Mouse (Mus musculus): ENCODE results near the gene Wnt6. TPM values are rescaled to one million over a fixed set of nuclear protein-coding genes. Genes with fewer than 3 reads are reported as not detected.
A peak's percentile ranks its signal among the peaks of the same experiment; 100 is the strongest.

The Wnt6 gene
- polyA plus RNA-seq (2012; rRNA removed) = 1.2 and 2.2 TPM in 2 replicates

DNA sequence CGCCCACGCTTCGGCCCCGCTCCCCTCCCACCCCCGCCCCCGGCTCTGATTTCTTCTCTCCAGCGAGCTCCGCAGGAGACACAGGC is at the start of gene Wnt6:
Wnt6 (plus strand) TSS at position 48 of the 86 bp plus-strand sequence.
- H3K27ac ChIP-seq (ENCODE audit: insufficient read depth, low read length) = no peak within 1 kb of the TSS
- H3K4me3 ChIP-seq (ENCODE audit: insufficient read depth, low read length) = peak within 1 kb of the TSS; percentile 30; the same call in 1 of the 2 replicates
- H3K4me1 ChIP-seq (ENCODE audit: control insufficient read depth, insufficient read depth, low read length) = 0 out of 2 replicates have a peak, but pooled peaks cover 2% of the 10 kb centered on the region
- TF ChIP-seq CTCF (IDR thresholded peaks at IDR 0.05; ENCODE audit: extremely low read depth, insufficient read depth, low read length) (no peak), POLR2A (IDR thresholded peaks at IDR 0.05; ENCODE audit: extremely low read depth, insufficient read depth, low read length) (no peak)

DNA sequence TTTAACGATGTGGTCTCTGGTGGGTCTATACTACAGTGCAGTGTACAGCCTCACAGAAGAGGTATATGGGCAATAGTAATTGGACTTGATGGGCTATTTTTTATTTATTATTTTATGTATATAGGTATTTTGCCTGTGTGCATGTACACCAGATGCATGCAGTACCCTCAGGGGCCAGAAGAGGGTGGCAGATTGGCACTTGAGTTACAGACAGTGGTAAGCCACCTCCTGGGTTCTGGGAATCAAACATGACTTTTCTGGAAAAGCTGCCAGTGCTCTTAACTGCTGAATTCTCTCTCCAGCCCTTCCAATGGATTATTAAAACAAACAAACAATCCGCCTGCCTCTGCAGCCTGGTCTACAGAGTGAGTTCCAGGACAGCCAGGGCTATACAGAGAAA is 47.9 kb upstream of the Wnt6 start:
- Histone ChIP-seq H3K4me3 (ENCODE audit: insufficient read depth, low read length) (no peak overlapping the region), H3K27ac (ENCODE audit: insufficient read depth, low read length) (no peak overlapping the region), H3K4me1 (ENCODE audit: control insufficient read depth, insufficient read depth, low read length) (no peaks in the 10 kb centered on the region)
- no peak for TF ChIP-seq POLR2A (IDR thresholded peaks at IDR 0.05; ENCODE audit: extremely low read depth, insufficient read depth, low read length)
- TF ChIP-seq CTCF (IDR thresholded peaks at IDR 0.05; ENCODE audit: extremely low read depth, insufficient read depth, low read length) = no peak

DNA sequence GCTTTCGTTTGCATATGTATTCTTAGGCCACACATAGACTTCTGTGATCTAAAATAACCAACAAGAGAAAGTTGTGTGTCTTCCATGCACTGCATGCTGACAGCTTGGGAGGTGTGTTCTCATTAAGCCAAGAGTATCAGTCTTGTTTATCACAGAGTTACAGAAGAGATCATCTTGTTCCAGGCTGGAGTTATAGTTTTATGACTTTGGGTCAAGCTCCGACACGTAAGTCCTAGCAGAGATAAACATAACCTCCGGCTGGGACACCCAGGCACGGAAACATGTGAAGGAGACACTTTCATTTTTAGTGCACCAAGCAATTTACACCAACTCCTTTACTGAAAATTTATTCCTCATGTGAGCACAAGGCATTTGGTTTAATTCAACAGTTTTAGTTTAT is 45.6 kb upstream of the Wnt6 start:
- no peak for TF ChIP-seq CTCF (IDR thresholded peaks at IDR 0.05; ENCODE audit: extremely low read depth, insufficient read depth, low read length)

DNA sequence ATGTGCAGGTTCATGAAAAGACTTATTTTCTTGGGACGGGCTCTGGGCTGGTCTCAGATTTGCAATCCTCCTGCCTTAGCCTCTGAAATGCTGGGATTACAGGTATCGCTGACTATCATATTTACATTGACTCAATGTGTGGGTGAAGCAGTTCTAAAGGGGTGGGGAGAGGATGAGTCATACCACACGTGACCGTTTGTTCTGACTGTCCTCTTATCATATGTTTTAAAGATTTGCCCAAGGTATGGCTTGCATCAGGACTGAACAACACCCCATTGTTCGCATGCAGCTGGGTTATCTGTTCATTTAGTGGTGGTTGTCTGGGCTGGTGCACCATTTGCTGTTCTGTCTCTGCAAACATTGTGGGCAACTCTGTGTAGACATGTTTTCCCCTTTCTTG is 45.0 kb upstream of the Wnt6 start:
- H3K4me3 ChIP-seq (ENCODE audit: insufficient read depth, low read length) = no peak overlapping the region
- no peak overlapping the region for H3K27ac ChIP-seq (ENCODE audit: insufficient read depth, low read length)
- H3K4me1 ChIP-seq (ENCODE audit: control insufficient read depth, insufficient read depth, low read length) = no peaks in the 10 kb centered on the region
- TF ChIP-seq CTCF (IDR thresholded peaks at IDR 0.05; ENCODE audit: extremely low read depth, insufficient read depth, low read length) = no peak
- TF ChIP-seq POLR2A (IDR thresholded peaks at IDR 0.05; ENCODE audit: extremely low read depth, insufficient read depth, low read length) = no peak

More for the DNA sequence above, 45.6 kb upstream of the Wnt6 start:
- H3K4me1 ChIP-seq (ENCODE audit: control insufficient read depth, insufficient read depth, low read length) = no peaks in the 10 kb centered on the region
- H3K27ac ChIP-seq (ENCODE audit: insufficient read depth, low read length) = no peak overlapping the region
- no peak overlapping the region for H3K4me3 ChIP-seq (ENCODE audit: insufficient read depth, low read length)

DNA sequence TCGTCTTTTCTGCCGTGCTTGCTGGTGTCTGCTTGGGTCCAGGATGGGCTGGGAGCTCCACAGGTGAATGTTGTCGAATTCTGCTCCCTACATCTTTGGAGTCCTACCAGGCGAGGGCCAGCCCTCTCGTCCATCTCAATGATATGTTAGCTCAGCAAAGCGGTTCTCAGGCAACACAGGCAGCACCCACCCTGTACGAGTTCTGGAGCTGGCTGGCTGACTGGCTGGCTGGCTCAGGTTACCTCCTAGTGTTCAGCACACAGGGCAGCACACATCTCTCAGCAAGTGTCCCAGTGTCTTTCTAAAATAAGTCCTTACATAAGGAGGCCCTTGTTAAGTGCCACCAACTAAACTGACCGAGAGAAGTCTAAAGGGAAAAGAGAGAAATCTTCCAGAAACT is 43.2 kb upstream of the Wnt6 start:
- no peaks in the 10 kb centered on the region for H3K4me1 ChIP-seq (ENCODE audit: control insufficient read depth, insufficient read depth, low read length)
- H3K27ac ChIP-seq (ENCODE audit: insufficient read depth, low read length) = no peak overlapping the region
- H3K4me3 ChIP-seq (ENCODE audit: insufficient read depth, low read length) = no peak overlapping the region
- no peak for TF ChIP-seq CTCF (IDR thresholded peaks at IDR 0.05; ENCODE audit: extremely low read depth, insufficient read depth, low read length)
- no peak for TF ChIP-seq POLR2A (IDR thresholded peaks at IDR 0.05; ENCODE audit: extremely low read depth, insufficient read depth, low read length)

DNA sequence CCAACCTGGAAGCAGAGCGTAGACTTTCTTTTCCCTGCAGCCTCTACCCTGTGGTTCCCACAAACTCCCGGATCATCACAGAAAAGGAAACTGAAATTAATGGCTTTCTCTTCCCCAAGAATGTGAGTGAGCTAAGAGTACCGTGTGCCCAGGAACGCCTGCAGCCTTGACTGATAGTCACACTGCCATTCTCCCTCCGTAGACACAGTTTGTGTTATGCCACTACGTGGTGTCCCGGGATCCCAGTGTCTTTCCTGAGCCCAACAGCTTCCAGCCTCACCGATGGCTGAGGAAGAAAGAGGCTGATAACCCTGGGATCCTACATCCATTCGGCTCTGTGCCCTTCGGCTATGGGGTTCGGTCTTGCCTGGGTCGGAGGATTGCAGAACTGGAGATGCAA is 34.7 kb upstream of the Wnt6 start:
- no peak overlapping the region for H3K4me3 ChIP-seq (ENCODE audit: insufficient read depth, low read length)
- TF ChIP-seq POLR2A (IDR thresholded peaks at IDR 0.05; ENCODE audit: extremely low read depth, insufficient read depth, low read length) (no peak), CTCF (IDR thresholded peaks at IDR 0.05; ENCODE audit: extremely low read depth, insufficient read depth, low read length) (no peak)
- H3K4me1 ChIP-seq (ENCODE audit: control insufficient read depth, insufficient read depth, low read length) = no peaks in the 10 kb centered on the region
- no peak overlapping the region for H3K27ac ChIP-seq (ENCODE audit: insufficient read depth, low read length)

DNA sequence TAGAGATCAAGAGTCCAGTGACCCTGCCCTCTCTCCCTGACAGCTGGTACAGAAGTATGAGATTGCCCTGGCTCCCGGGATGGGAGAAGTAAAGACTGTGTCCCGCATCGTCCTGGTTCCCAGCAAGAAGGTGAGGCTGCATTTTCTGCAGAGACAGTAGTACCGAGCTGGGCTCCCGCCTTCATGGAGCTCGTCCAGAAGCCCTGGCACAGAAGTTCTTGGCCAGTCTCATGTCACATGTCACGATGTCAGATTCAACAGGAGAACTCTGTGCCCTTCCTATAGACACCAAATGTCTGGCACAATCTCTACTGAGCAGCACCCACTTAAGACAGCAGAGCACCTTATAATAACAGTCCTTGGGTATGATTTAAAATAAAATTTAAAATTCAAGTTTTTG is 34.2 kb upstream of the Wnt6 start:
- Histone ChIP-seq H3K4me1 (ENCODE audit: control insufficient read depth, insufficient read depth, low read length) (no peaks in the 10 kb centered on the region), H3K4me3 (ENCODE audit: insufficient read depth, low read length) (no peak overlapping the region), H3K27ac (ENCODE audit: insufficient read depth, low read length) (no peak overlapping the region)
- TF ChIP-seq CTCF (IDR thresholded peaks at IDR 0.05; ENCODE audit: extremely low read depth, insufficient read depth, low read length) (no peak), POLR2A (IDR thresholded peaks at IDR 0.05; ENCODE audit: extremely low read depth, insufficient read depth, low read length) (no peak)

DNA sequence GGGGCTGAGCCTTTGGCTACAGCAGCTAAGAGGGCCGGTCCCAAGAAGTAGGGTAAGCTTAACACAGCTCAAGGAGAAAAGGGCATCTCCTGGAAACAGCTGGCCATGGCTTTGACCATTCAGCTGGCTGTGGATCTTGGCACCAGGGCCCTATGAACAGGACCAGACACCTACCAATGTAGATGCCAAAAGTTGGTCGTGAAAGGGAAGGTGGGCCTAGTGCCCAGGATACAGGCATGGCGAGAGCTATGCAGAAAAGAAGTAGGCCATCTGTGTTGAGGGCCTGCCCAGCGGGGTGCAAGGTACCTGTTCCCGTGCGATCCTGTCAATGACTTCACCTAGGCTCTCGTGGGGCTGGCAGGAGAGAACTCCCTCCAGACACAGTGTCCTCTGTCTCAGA is 30.8 kb upstream of the Wnt6 start:
- H3K27ac ChIP-seq (ENCODE audit: insufficient read depth, low read length) = no peak overlapping the region
- no peak for TF ChIP-seq POLR2A (IDR thresholded peaks at IDR 0.05; ENCODE audit: extremely low read depth, insufficient read depth, low read length)
- TF ChIP-seq CTCF (IDR thresholded peaks at IDR 0.05; ENCODE audit: extremely low read depth, insufficient read depth, low read length) = no peak
- no peak overlapping the region for H3K4me3 ChIP-seq (ENCODE audit: insufficient read depth, low read length)
- H3K4me1 ChIP-seq (ENCODE audit: control insufficient read depth, insufficient read depth, low read length) = no peaks in the 10 kb centered on the region

DNA sequence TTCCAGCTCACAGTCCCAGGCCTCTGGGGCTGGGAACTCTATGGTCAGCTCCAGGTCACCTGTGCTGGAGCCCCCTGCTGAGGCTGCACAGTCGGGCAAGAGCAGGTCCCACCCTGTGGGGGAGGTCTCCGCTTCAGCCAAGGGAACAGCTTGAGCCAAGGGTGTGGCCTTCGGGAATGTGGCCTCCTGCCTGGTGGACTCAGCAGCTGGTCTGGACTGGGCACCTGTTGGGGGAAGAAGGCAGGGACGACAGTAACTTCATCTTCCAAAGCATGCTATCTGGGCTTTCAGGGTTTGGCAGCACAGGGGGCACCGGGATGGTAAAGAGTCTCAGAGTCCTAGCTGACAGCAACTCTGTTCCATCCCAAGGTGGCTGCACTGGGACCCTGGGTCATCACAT is 24.4 kb upstream of the Wnt6 start:
- no peak for TF ChIP-seq POLR2A (IDR thresholded peaks at IDR 0.05; ENCODE audit: extremely low read depth, insufficient read depth, low read length)
- TF ChIP-seq CTCF (IDR thresholded peaks at IDR 0.05; ENCODE audit: extremely low read depth, insufficient read depth, low read length) = no peak
- no peak overlapping the region for H3K27ac ChIP-seq (ENCODE audit: insufficient read depth, low read length)
- H3K4me1 ChIP-seq (ENCODE audit: control insufficient read depth, insufficient read depth, low read length) = no peaks in the 10 kb centered on the region
- H3K4me3 ChIP-seq (ENCODE audit: insufficient read depth, low read length) = no peak overlapping the region

DNA sequence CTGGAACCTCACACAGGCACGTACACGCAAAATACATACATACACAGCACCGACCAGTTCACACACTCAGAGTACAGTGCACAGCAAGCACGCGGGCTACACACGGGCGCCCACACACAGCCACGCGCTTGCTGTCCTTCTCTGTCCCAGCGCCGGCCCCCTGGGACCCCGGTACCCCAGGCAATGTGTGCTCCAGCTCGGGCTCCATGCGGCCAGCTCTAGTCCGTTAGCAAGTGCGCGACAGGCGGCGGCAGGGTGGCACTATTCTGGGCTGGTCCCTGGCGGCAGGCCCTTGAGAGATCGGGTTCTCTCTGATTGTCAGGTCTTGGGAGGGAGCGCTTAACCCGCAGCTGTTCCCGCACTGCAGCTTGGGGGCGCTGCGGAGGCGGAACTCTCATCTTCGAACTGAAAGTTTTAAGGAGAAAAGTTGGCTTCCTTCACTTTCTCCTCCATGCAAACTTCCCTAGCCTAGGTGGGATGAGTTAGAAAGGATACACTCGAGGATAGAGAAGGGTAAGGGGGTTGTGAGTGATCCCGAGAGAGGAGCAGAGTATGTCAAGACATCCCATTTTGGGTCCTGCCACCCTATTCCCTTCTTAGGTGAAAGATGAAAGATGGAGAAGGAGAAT is 22.9 kb upstream of the Wnt6 start, which contains the start of gene Prkag3:
Prkag3 (minus strand) TSS at position 579 of the 629 bp plus-strand sequence.
- no peak within 1 kb of the TSS for H3K4me3 ChIP-seq (ENCODE audit: insufficient read depth, low read length)
- TF ChIP-seq POLR2A (IDR thresholded peaks at IDR 0.05; ENCODE audit: extremely low read depth, insufficient read depth, low read length) = no peak
- peak; percentile 44 for TF ChIP-seq CTCF (IDR thresholded peaks at IDR 0.05; ENCODE audit: extremely low read depth, insufficient read depth, low read length)
- H3K27ac ChIP-seq (ENCODE audit: insufficient read depth, low read length) = no peak within 1 kb of the TSS
- H3K4me1 ChIP-seq (ENCODE audit: control insufficient read depth, insufficient read depth, low read length) = no peaks in the 10 kb centered on the region

DNA sequence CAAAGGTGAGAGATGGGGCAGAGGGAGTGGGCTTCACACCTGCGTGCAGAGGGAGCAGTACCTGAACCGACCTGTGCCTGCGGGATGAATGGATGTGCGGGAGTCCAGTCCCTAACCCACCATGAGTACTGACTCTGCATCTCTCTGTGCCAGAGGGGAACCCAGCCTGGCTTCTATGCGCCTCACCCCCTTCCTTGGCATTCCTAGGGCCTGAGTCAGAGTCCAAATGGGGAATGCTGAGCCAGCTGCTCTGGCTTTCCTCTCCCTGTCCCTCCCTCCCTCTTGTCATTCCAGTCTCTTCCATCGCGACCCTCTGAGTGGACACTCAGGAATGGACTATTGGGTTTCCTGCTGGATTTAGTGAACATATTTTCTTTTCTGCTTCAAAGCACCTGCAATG is 22.4 kb upstream of the Wnt6 start:
- Histone ChIP-seq H3K4me1 (ENCODE audit: control insufficient read depth, insufficient read depth, low read length) (no peaks in the 10 kb centered on the region), H3K4me3 (ENCODE audit: insufficient read depth, low read length) (no peak overlapping the region), H3K27ac (ENCODE audit: insufficient read depth, low read length) (no peak overlapping the region)
- TF ChIP-seq POLR2A (IDR thresholded peaks at IDR 0.05; ENCODE audit: extremely low read depth, insufficient read depth, low read length) (no peak), CTCF (IDR thresholded peaks at IDR 0.05; ENCODE audit: extremely low read depth, insufficient read depth, low read length) (no peak)

All from cortical plate, adult 2 months (tissue).